Mouse (Mus musculus) kidney, postnatal 0 days (tissue): ENCODE results near the gene 1190002N15Rik. TPM values are rescaled to one million over a fixed set of nuclear protein-coding genes. Genes with fewer than 3 reads are reported as not detected.
A peak's percentile ranks its signal among the peaks of the same experiment; 100 is the strongest.

Source experiments
- ATAC-seq: fragments of 200-750 bp; cut with Nextera tagmentation; replicated peaks from 2 replicates; pipeline ENCODE4 v1.8.0; 2017; ENCODE audit warnings: low read depth, moderate number of reproducible peaks, moderate TSS enrichment, moderate library complexity; ENCODE audit not compliant: low FRiP score
- DNase-seq: peaks from one replicate; pipeline ENCODE4 v3.0.0-alpha.2; 2016; ENCODE audit warnings: low spot score
- H3K27ac ChIP-seq: fragments of 300-500 bp; sonication (generic); 2 replicates; pipeline ENCODE4 v1.5.1; 2014; ENCODE audit warnings: mild to moderate bottlenecking
- H3K27me3 ChIP-seq: fragments of 300-500 bp; sonication (generic); 2 replicates; pipeline ENCODE4 v1.6.1; 2014; ENCODE audit warnings: low read length, mixed read lengths; ENCODE audit not compliant: insufficient read depth
- H3K36me3 ChIP-seq: fragments of 300-500 bp; sonication (generic); 2 replicates; pipeline ENCODE4 v1.6.1; 2014; ENCODE audit warnings: low read length, mixed read lengths; ENCODE audit not compliant: insufficient read depth
- H3K4me1 ChIP-seq: fragments of 300-500 bp; sonication (generic); replicated peaks from 2 replicates; pipeline ENCODE4 v1.6.1; 2014; ENCODE audit warnings: antibody characterized with exemption, low read length, mixed read lengths; ENCODE audit not compliant: insufficient read depth
- H3K4me2 ChIP-seq: fragments of 300-500 bp; sonication (generic); 2 replicates; pipeline ENCODE4 v1.6.1; 2014; ENCODE audit warnings: mild to moderate bottlenecking, low read length, moderate library complexity, mixed read lengths
- H3K4me3 ChIP-seq: fragments of 300-500 bp; sonication (generic); replicated peaks from 2 replicates; pipeline ENCODE4 v1.5.1; 2014; ENCODE audit warnings: low read depth, low read length
- H3K9ac ChIP-seq: fragments of 300-500 bp; sonication (generic); 2 replicates; pipeline ENCODE4 v1.6.1; 2014; ENCODE audit warnings: low read depth, low read length
- H3K9me3 ChIP-seq: fragments of 300-500 bp; sonication (generic); replicated peaks from 2 replicates; pipeline ENCODE4 v1.6.1; 2016; ENCODE audit warnings: low read length, inconsistent platforms, mixed read lengths
- CTCF ChIP-seq: IDR thresholded peaks from 2 replicates; pipeline ENCODE4 v1.5.1; 2016; ENCODE audit warnings: antibody characterized with exemption, low read depth, mild to moderate bottlenecking, moderate library complexity
- WGBS: fragments of 180-500 bp; shearing (Covaris S2); extraction: QIAGEN DNeasy Blood & Tissue Kit; methylation state at CpG from one replicate; pipeline ENCODE4 v1.1.7; 2014; 5-methylcytosine and 5-hydroxymethylcytosine counted together
- polyA plus RNA-seq: library from polyadenylated mRNA; unstranded; fragments of >200 nt; fragmentation: Nextera tagmentation; extraction: Ambion mirVana; gene quantifications from 2 replicates; pipeline ENCODE4 v1.2.1, GENCODE M21; 2015

1190002N15Rik gene
- polyA plus RNA-seq, 1 experiment from 2014 or later, result 22.3 TPM

DNA sequence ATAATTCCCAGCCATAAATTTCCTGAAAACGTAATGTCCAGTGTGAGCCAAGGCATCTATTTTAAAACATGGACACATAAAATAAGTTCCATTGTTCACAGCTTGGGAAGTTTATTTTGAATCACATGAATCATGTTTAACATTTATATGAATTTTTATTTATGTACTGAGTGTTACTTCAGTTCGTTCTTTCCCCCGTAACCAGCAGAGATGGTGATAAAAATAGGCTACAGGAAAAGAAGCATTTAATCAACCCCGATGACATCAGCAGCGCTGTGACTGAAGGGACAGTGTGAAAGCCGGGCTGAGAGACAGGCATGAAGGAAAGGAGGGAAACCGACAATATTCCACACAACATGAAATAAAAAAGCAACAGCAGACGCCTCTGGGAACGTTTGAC lies 46.4 kb downstream of the 1190002N15Rik start:
- no peaks in the 10 kb centered on the region for H3K9me3 ChIP-seq
- WGBS, result 34% methylated on average over 9 of the region's 9 CpGs
- H3K4me1 ChIP-seq, result no peaks in the 10 kb centered on the region

DNA sequence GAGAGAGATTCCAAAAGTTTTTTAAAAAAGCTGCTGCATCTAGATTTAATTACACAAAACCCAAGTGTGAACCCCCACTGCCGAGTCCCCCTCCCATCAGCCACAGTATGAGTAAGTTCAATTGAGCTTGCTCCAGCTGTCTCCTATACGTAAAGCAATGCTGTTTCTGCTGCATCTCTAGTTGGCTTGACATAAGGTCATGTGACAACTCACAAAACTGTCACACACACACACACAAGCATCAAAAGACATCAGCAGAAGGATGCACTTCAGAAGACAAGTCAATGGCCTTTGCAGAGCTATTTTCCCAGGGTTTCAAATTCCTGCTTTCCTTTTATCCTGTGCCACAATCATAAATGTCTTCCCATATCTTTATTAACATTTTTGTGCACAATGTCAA lies 49.9 kb downstream of the 1190002N15Rik start:
- H3K36me3 ChIP-seq, result no peaks in the 10 kb centered on the region
- H3K9ac ChIP-seq, result no peak overlapping the region
- H3K4me3 ChIP-seq, result no peak overlapping the region
- no peak for TF ChIP-seq CTCF
- no peaks in the 10 kb centered on the region for H3K27me3 ChIP-seq
- no peak overlapping the region for H3K27ac ChIP-seq
- H3K9me3 ChIP-seq, result no peaks in the 10 kb centered on the region
- DNase-seq (peak; percentile 71), ATAC-seq (no peak)
- no peaks in the 10 kb centered on the region for H3K4me1 ChIP-seq
- WGBS, result 51% methylated on average over 2 of the region's 2 CpGs
- no peak overlapping the region for H3K4me2 ChIP-seq

More for the DNA sequence above, 46.4 kb downstream of the 1190002N15Rik start:
- Histone ChIP-seq H3K27me3 (no peaks in the 10 kb centered on the region), H3K4me2 (no peak overlapping the region), H3K9ac (no peak overlapping the region), H3K4me3 (no peak overlapping the region), H3K27ac (no peak overlapping the region), H3K36me3 (no peaks in the 10 kb centered on the region)
- no peak for ATAC-seq
- DNase-seq, result peak; percentile 73
- no peak for TF ChIP-seq CTCF

DNA sequence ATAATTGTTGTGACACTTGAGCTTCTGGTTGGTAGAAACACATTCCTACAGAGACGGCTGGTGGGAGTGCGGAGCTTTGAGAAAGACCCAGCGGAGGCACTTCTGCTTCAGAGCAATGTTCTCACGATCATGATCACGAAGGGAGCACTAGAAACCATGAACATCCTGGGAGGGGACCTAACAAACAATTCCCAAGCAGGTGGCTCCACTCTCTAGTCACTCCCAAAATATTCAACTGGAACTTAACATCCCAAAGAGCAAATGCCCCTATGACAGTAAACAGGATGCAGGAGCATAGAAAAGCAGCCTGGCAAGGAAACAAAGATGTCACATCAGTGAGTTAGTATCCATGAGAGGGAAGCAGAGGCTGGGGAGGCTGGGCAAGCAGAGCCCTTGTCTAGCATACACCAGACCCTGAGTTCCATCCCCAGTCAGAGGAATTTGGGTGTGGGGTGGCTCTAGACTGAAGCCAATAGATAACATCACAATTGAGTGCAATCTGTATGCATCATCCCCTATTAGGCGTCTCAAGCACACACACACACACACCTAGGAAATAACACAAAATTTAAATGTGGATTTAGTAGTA lies 54.5 kb downstream of the 1190002N15Rik start:
- no peaks in the 10 kb centered on the region for H3K36me3 ChIP-seq
- no peaks in the 10 kb centered on the region for H3K4me1 ChIP-seq
- no peak for TF ChIP-seq CTCF
- no peaks in the 10 kb centered on the region for H3K9me3 ChIP-seq
- H3K4me3 ChIP-seq, result no peak overlapping the region
- H3K9ac ChIP-seq, result no peak overlapping the region
- DNase-seq (peak; percentile 44), ATAC-seq (0 out of 2 replicates have a peak, but pooled peaks have one; percentile 36)
- WGBS, result 56% methylated on average over 6 of the region's 6 CpGs
- no peak overlapping the region for H3K4me2 ChIP-seq
- no peaks in the 10 kb centered on the region for H3K27me3 ChIP-seq
- no peak overlapping the region for H3K27ac ChIP-seq

GRCm38 (mm10) chr9:94482215-94482975 lies 55.5 kb downstream of the 1190002N15Rik start:
- Histone ChIP-seq H3K4me3 (no peak overlapping the region), H3K4me1 (no peaks in the 10 kb centered on the region), H3K27ac (no peak overlapping the region), H3K27me3 (no peaks in the 10 kb centered on the region), H3K4me2 (no peak overlapping the region), H3K9ac (no peak overlapping the region), H3K9me3 (no peaks in the 10 kb centered on the region), H3K36me3 (no peaks in the 10 kb centered on the region)
- WGBS, result 80% methylated on average over 10 of the region's 10 CpGs
- ATAC-seq (no peak), DNase-seq (no peak)
- TF ChIP-seq CTCF, result no peak

DNA sequence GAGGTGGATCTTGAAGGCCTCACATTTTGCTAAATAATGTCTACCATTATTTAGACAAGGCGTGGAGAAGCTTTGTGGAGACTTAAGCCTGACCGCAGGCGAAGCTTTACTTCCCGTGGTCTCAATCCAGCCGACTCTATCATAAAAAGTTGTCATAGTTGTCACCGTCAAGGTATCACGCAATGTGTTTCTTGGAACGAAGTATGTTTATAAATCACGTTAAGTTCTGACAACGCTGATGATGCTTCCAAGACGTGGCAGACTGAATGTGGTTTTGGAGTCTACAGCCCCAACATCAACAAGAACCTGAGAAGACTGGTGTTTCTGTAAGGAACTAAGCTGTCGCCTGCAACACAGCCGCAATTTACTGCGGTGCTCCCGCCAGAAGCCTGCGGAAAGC lies 56.8 kb downstream of the 1190002N15Rik start:
- no peak for TF ChIP-seq CTCF
- Histone ChIP-seq H3K27ac (no peak overlapping the region), H3K27me3 (no peaks in the 10 kb centered on the region), H3K9ac (no peak overlapping the region), H3K4me2 (no peak overlapping the region), H3K36me3 (no peaks in the 10 kb centered on the region), H3K9me3 (no peaks in the 10 kb centered on the region), H3K4me3 (no peak overlapping the region), H3K4me1 (no peaks in the 10 kb centered on the region)
- WGBS, result 55% methylated on average over 16 of the region's 16 CpGs
- no peak for DNase-seq
- ATAC-seq, result no peak

GRCm38 (mm10) chr9:94479382-94479781 lies 58.5 kb downstream of the 1190002N15Rik start:
- no peaks in the 10 kb centered on the region for H3K27me3 ChIP-seq
- no peak overlapping the region for H3K9ac ChIP-seq
- no peaks in the 10 kb centered on the region for H3K4me1 ChIP-seq
- 87% methylated on average over 6 of the region's 6 CpGs for WGBS
- no peak overlapping the region for H3K4me3 ChIP-seq
- no peak for TF ChIP-seq CTCF
- H3K9me3 ChIP-seq, result no peaks in the 10 kb centered on the region
- DNase-seq (no peak), ATAC-seq (no peak)
- no peak overlapping the region for H3K4me2 ChIP-seq
- H3K36me3 ChIP-seq, result no peaks in the 10 kb centered on the region
- no peak overlapping the region for H3K27ac ChIP-seq
